Mouse (Mus musculus): Measurements from ENCODE around the gene Ankrd53. TPM values are rescaled to one million over a fixed set of nuclear protein-coding genes. Genes with fewer than 3 reads are reported as not detected.

Gene Ankrd53
- total RNA-seq, 2 experiments from 2014 or later, result not detected

Other genes starting within 250 kb of the Ankrd53 start
- gene Actg2, start 226.4 kb upstream of the Ankrd53 start, total RNA-seq (2021), result not detected
- 10 to 100 TPM; 34.3 to 35.6 TPM for gene Stambp, start 189.9 kb upstream of the Ankrd53 start, total RNA-seq (2021)
- not detected for gene Clec4f, start 106.5 kb upstream of the Ankrd53 start, total RNA-seq (2021)
- gene Cd207, start 84.8 kb upstream of the Ankrd53 start, total RNA-seq (2021), result not detected
- gene Vax2, start 51.4 kb upstream of the Ankrd53 start, total RNA-seq (2021), result not detected
- gene Atp6v1b1, start 19.7 kb upstream of the Ankrd53 start, total RNA-seq (2021), result under 1 TPM in 1 of 2 experiments, not detected in 1; 0.30 TPM
- 10 to 100 TPM; 50.3 to 59.0 TPM for gene Tex261, start 13.2 kb downstream of the Ankrd53 start, total RNA-seq (2021)
- gene Nagk, start 32.3 kb downstream of the Ankrd53 start, total RNA-seq (2021), result 10 to 100 TPM; 45.1 to 45.9 TPM
- gene Paip2b, start 69.1 kb downstream of the Ankrd53 start, total RNA-seq (2021), result 10 to 100 TPM; 41.1 to 45.5 TPM
- 100 to 1,000 TPM; 123 to 138 TPM for gene Zfp638, start 104.5 kb downstream of the Ankrd53 start, total RNA-seq (2021)
- gene Dysf, start 245.9 kb downstream of the Ankrd53 start, total RNA-seq (2021), result 1 to 10 TPM; 1.1 to 3.5 TPM

All from layer of hippocampus, postnatal 25 days (tissue).